Mouse (Mus musculus): ENCODE data around the gene Abhd17a.

- TF ChIP-seq EP300 (IDR thresholded peaks at IDR 0.05; ENCODE audit: low read depth) (no peak), CTCF (IDR thresholded peaks at IDR 0.05; ENCODE audit: low read depth) (no peak)
Measured at GRCm38 (mm10) chr10:80625764-80626163, 35.6 kb upstream of the Abhd17a start.

Measured in liver, postnatal 0 days (tissue).